Mouse (Mus musculus) c-Kit-positive CD71-negative TER-119-negative erythroid progenitor cells, embryonic 14.5 days (primary cell): ENCODE results near the gene Lrrc26.
"Not testable (repeated sequence)": the region's sequence is repeated elsewhere in the genome, so short reads cannot be mapped to it uniquely, and the experiment has no call there.

Experiments used
- DNase-seq: peaks from one replicate; pipeline ENCODE4 v3.0.0-alpha.2; 2013; ENCODE audit warnings: low read depth

Lrrc26 gene

GRCm38 (mm10) chr2:25289651-25290050, at the start of gene Lrrc26:
Gene Lrrc26, plus strand, starts transcription at chr2:25289915.
- DNase-seq, result no peak

- no peak for DNase-seq
Observed at GRCm38 (mm10) chr2:25240310-25240709, 49.4 kb upstream of the Lrrc26 start.

- no peak for DNase-seq
Observed at GRCm38 (mm10) chr2:25240723-25241437, 48.8 kb upstream of the Lrrc26 start.

GRCm38 (mm10) chr2:25241438-25241775, 48.3 kb upstream of the Lrrc26 start:
- no peak for DNase-seq

GRCm38 (mm10) chr2:25242101-25242506, 47.6 kb upstream of the Lrrc26 start, which contains the start of the genes Rnf208 and Cysrt1:
Gene Rnf208, plus strand, starts transcription at chr2:25242255.
Gene Cysrt1, minus strand, starts transcription at chr2:25242452.
- DNase-seq, result no peak

- no peak for DNase-seq
Observed at GRCm38 (mm10) chr2:25243342-25243741, 46.4 kb upstream of the Lrrc26 start.

- DNase-seq, result no peak
Observed at GRCm38 (mm10) chr2:25244144-25244543, 45.6 kb upstream of the Lrrc26 start.

GRCm38 (mm10) chr2:25246183-25247072, 43.3 kb upstream of the Lrrc26 start, which contains the start of gene AL732309.1:
Gene AL732309.1, minus strand, starts transcription at chr2:25246863.
- DNase-seq, result no peak

- DNase-seq, result no peak
Observed at GRCm38 (mm10) chr2:25252331-25252730, 37.4 kb upstream of the Lrrc26 start.

GRCm38 (mm10) chr2:25255284-25255779, 34.4 kb upstream of the Lrrc26 start, which contains the start of gene Tmem203:
Gene Tmem203, plus strand, starts transcription at chr2:25255439.
- peak; percentile 87 for DNase-seq

- DNase-seq, result peak; percentile 78
Observed at GRCm38 (mm10) chr2:25256443-25257109, 33.1 kb upstream of the Lrrc26 start.

GRCm38 (mm10) chr2:25257250-25257649, 32.5 kb upstream of the Lrrc26 start:
- not testable (repeated sequence) for DNase-seq

- no peak for DNase-seq
Observed at GRCm38 (mm10) chr2:25258887-25259286, 30.8 kb upstream of the Lrrc26 start.

GRCm38 (mm10) chr2:25261870-25262269, 27.8 kb upstream of the Lrrc26 start:
- DNase-seq, result no peak

- DNase-seq, result peak; percentile 89
Observed at GRCm38 (mm10) chr2:25262291-25262767, 27.4 kb upstream of the Lrrc26 start, which contains the start of gene Tprn. Gene Tprn, plus strand, starts transcription at chr2:25262618.

- no peak for DNase-seq
Observed at GRCm38 (mm10) chr2:25262795-25263622, 26.7 kb upstream of the Lrrc26 start.

GRCm38 (mm10) chr2:25263623-25264285, 26.0 kb upstream of the Lrrc26 start:
- no peak for DNase-seq

GRCm38 (mm10) chr2:25264286-25264660, 25.4 kb upstream of the Lrrc26 start:
- no peak for DNase-seq

GRCm38 (mm10) chr2:25264851-25265250, 24.9 kb upstream of the Lrrc26 start:
- DNase-seq, result no peak

- DNase-seq, result no peak
Observed at GRCm38 (mm10) chr2:25265897-25266656, 23.6 kb upstream of the Lrrc26 start.
